Mouse (Mus musculus) inflammation-experienced regulatory T-cells (primary cell): ENCODE measurements around the gene Nck1. TPM values are rescaled to one million over a fixed set of nuclear protein-coding genes. Genes with fewer than 3 reads are reported as not detected.

Source experiments
- polyA plus RNA-seq, 2 experiments: library from polyadenylated mRNA; unstranded; fragments of 100-300 nt; shearing (Covaris generic); gene quantifications; one replicate each; pipeline ENCODE4 v1.2.1; 2017

Gene Nck1
- 10 to 100 TPM; 91.9 to 95.2 TPM for polyA plus RNA-seq

DNA sequence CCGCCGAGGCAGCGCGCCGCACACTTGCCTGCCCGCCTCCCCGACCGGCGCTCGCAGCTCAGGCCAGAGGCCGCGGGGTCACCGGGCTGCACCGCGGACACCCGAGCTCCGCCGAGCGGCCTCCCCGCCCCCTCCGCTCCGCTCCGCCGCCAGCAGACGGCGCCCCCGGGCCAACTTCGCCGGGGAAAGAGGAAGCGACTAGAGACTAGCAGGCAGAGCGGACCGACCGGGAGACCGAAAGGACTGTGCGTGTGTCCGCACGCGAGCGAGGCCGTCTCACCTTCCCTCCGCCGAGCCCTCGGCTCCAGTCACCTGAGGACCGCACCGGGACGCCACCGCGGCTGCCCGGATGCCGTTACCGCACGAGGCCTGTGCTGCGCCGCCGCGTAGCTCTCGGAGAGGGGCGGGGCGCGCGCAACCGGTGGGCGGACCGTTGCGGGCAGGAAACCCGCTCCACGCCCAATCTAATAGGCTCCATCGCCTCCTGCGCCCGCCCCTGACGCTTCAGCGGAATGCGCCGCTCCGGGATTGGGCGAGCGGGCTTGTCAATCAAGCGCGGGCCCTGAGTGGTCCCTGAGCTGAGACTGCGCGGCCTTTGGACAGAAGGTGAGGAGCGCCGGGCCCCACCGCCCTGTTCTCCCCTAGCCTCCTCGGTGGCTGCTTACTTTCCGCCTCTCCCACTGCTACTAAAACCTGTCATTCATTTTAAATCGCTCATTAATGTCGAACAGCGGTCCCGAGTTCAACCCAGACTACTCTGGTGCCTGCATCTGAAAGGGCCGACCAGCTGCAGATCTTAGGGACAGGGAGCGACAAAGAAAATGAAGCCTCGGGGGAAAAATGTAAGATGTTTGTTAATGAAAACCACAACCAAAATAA is at the start of gene Nck1:
Gene Nck1, minus strand, starts transcription at position 420 of the 879 bp plus-strand sequence.

DNA sequence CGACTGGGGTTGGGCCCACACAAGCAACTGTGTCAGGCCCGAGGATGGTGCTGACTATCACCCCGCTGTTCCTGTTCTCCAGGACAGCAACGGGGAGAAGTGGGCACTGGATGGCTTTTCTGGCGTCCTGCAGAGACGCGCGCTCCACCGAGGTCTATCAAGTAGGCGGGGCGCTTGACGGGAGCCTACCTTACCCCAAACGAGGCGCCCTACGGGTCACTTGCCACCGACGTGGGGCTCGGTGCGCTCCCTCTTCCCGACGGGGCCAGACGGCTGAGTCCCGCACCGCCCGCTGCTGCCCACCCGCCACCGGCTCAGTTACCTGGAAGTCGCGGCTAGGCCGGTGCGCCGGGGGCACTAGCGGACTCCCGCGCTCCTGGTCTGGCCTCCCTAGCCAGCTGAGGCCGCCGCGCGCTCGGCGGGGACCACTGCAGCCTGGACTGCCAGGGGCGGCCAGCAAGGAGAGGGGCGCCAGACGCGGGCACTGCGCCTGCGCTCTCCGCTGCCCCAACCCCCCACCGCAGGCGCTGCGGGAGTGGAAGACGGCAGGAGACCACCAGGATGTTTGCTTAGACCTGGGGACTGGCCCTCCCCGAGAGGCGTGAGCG is 24.8 kb upstream of the Nck1 start, which contains the start of gene Slc35g2:
Gene Slc35g2, minus strand, starts transcription at position 465 of the 608 bp plus-strand sequence.

DNA sequence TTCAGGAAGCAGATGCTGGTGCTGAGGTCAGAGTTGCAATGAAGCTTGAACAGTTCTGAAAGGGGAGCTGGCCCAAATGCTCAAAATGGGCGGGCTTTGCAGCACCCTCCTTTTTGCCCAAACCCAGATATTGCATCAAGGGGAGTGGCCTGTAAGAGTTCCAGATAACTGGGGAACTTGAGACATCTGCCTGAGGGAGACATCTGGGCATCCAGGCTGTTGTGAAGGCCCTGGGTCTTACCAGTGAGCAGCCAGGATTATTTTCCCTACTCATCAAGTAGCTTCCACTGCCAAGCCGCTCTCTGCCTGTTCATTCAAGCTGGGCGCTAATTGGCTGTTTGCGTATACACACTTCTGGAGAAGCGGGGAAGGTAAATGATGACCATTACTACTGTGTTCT is 59.5 kb downstream of the Nck1 start, which contains the start of gene Il20rb:
Gene Il20rb, minus strand, starts transcription at position 358 of the 400 bp plus-strand sequence.

Other genes with a start within 250 kb of the Nck1 start
- 1 to 10 TPM in 1 of 2 experiments, under 1 TPM in 1; 0.71 to 1.2 TPM for gene Il20rb, start 59.3 kb downstream of the Nck1 start, polyA plus RNA-seq
- gene Slc35g2, start 25.0 kb upstream of the Nck1 start, polyA plus RNA-seq = under 1 TPM in 1 of 2 experiments, not detected in 1; 0.12 TPM
- gene Stag1, start 51.7 kb upstream of the Nck1 start, polyA plus RNA-seq = 10 to 100 TPM; 84.4 to 97.4 TPM